Mouse (Mus musculus) limb, embryonic 13.5 days (tissue): ENCODE measurements around the gene Smad6. TPM values are rescaled to one million over a fixed set of nuclear protein-coding genes. Genes with fewer than 3 reads are reported as not detected.
A peak's percentile ranks its signal among the peaks of the same experiment; 100 is the strongest.

Source experiments
- ATAC-seq: fragments of 200-750 bp; cut with Nextera tagmentation; 2 replicates; pipeline ENCODE4 v1.8.0; 2017; ENCODE audit warnings: low read depth, moderate number of reproducible peaks, moderate TSS enrichment; ENCODE audit not compliant: low FRiP score
- H3K27ac ChIP-seq: fragments of 300-500 bp; sonication (generic); 2 replicates; pipeline ENCODE4 v1.5.1; 2015; ENCODE audit warnings: inconsistent platforms, mild to moderate bottlenecking, moderate library complexity
- H3K27me3 ChIP-seq: fragments of 300-500 bp; sonication (generic); 2 replicates; pipeline ENCODE4 v1.6.1; 2015; ENCODE audit warnings: mild to moderate bottlenecking, inconsistent platforms
- H3K36me3 ChIP-seq: fragments of 300-500 bp; sonication (generic); 2 replicates; pipeline ENCODE4 v1.6.1; 2015; ENCODE audit warnings: inconsistent platforms, mild to moderate bottlenecking, moderate library complexity
- H3K4me1 ChIP-seq: fragments of 300-500 bp; sonication (generic); 2 replicates; pipeline ENCODE4 v1.6.1; 2015; ENCODE audit warnings: inconsistent platforms
- H3K4me2 ChIP-seq: fragments of 300-500 bp; sonication (generic); replicated peaks from 2 replicates; pipeline ENCODE4 v1.6.1; 2015; ENCODE audit warnings: inconsistent platforms, mild to moderate bottlenecking, moderate library complexity
- H3K4me3 ChIP-seq: fragments of 300-500 bp; sonication (generic); 2 replicates; pipeline ENCODE4 v1.5.1; 2015; ENCODE audit warnings: moderate library complexity, mild to moderate bottlenecking, inconsistent platforms
- H3K9ac ChIP-seq: fragments of 300-500 bp; sonication (generic); 2 replicates; pipeline ENCODE4 v1.6.1; 2015; ENCODE audit warnings: mild to moderate bottlenecking, inconsistent platforms
- H3K9me3 ChIP-seq: fragments of 300-500 bp; sonication (generic); 2 replicates; pipeline ENCODE4 v1.6.1; 2016; ENCODE audit warnings: inconsistent platforms
- WGBS: fragments of 180-500 bp; shearing (Covaris S2); methylation state at CpG from one replicate; pipeline ENCODE4 v1.1.7; 2015; 5-methylcytosine and 5-hydroxymethylcytosine counted together
- polyA plus RNA-seq: library from polyadenylated mRNA; unstranded; fragments of >200 nt; fragmentation: Nextera tagmentation; extraction: Ambion mirVana; gene quantifications from 2 replicates; pipeline ENCODE4 v1.2.1, GENCODE M21; 2015

The Smad6 gene
- polyA plus RNA-seq, 1 experiment from 2014 or later, result 10.8 TPM

- no peak; the same call in 1 of the 2 replicates for ATAC-seq
- H3K36me3 ChIP-seq, result peaks cover 14% of the 10 kb centered on the region
These were observed 53.3 kb downstream of the Smad6 start for GRCm38 (mm10) chr9:63968592-63968991.

GRCm38 (mm10) chr9:63967408-63968172 is 54.3 kb downstream of the Smad6 start:
- H3K27me3 ChIP-seq, result no peaks in the 10 kb centered on the region
- peaks cover 96% of the 10 kb centered on the region for H3K4me1 ChIP-seq
- H3K4me3 ChIP-seq, result no peak overlapping the region
- no peaks in the 10 kb centered on the region for H3K9me3 ChIP-seq
- no peak for ATAC-seq
- WGBS, result 77% methylated on average over 14 of the region's 14 CpGs
- H3K27ac ChIP-seq, result 0 out of 2 replicates have a peak overlapping the region, but pooled peaks have one; percentile 34
- peaks cover 10% of the 10 kb centered on the region; the same call in 1 of the 2 replicates for H3K36me3 ChIP-seq
- H3K9ac ChIP-seq, result no peak overlapping the region; the same call in 1 of the 2 replicates
- H3K4me2 ChIP-seq, result no peak overlapping the region

More at GRCm38 (mm10) chr9:63968592-63968991, 53.3 kb downstream of the Smad6 start:
- H3K4me3 ChIP-seq, result no peak overlapping the region
- no peaks in the 10 kb centered on the region for H3K27me3 ChIP-seq
- peaks cover 96% of the 10 kb centered on the region for H3K4me1 ChIP-seq
- WGBS, result 46% methylated on average over 9 of the region's 9 CpGs
- no peak overlapping the region for H3K9ac ChIP-seq
- peak overlapping the region; percentile 16; the same call in 1 of the 2 replicates for H3K4me2 ChIP-seq
- H3K27ac ChIP-seq, result peak overlapping the region; percentile 65; the same call in 1 of the 2 replicates
- H3K9me3 ChIP-seq, result no peaks in the 10 kb centered on the region

GRCm38 (mm10) chr9:63965579-63965981 is 56.3 kb downstream of the Smad6 start:
- WGBS, result 5% methylated on average over 4 of the region's 4 CpGs
- Histone ChIP-seq H3K36me3 (peaks cover 6% of the 10 kb centered on the region; the same call in 1 of the 2 replicates), H3K27ac (peak overlapping the region; percentile 55; the same call in 1 of the 2 replicates), H3K9me3 (no peaks in the 10 kb centered on the region), H3K4me1 (peaks cover 98% of the 10 kb centered on the region), H3K27me3 (no peaks in the 10 kb centered on the region), H3K4me3 (no peak overlapping the region), H3K9ac (peak overlapping the region; percentile 35; the same call in 1 of the 2 replicates), H3K4me2 (peak overlapping the region; percentile 32)
- peak; percentile 30; the same call in 1 of the 2 replicates for ATAC-seq

GRCm38 (mm10) chr9:63961881-63962280 is 60.0 kb downstream of the Smad6 start:
- Histone ChIP-seq H3K36me3 (no peaks in the 10 kb centered on the region), H3K9me3 (no peaks in the 10 kb centered on the region), H3K9ac (no peak overlapping the region), H3K4me3 (no peak overlapping the region), H3K27me3 (no peaks in the 10 kb centered on the region), H3K4me2 (no peak overlapping the region), H3K27ac (no peak overlapping the region), H3K4me1 (peaks cover 98% of the 10 kb centered on the region)
- ATAC-seq, result no peak
- WGBS, result 68% methylated on average over 6 of the region's 6 CpGs

GRCm38 (mm10) chr9:63960829-63961185 is 61.1 kb downstream of the Smad6 start:
- H3K4me3 ChIP-seq, result peak overlapping the region; percentile 17; the same call in 1 of the 2 replicates
- no peaks in the 10 kb centered on the region for H3K27me3 ChIP-seq

GRCm38 (mm10) chr9:63959933-63960828 is 61.7 kb downstream of the Smad6 start:
- WGBS, result 2% methylated on average over 21 of the region's 21 CpGs
- ATAC-seq, result peak; percentile 13; the same call in 1 of the 2 replicates
- H3K27me3 ChIP-seq, result no peaks in the 10 kb centered on the region
- peaks cover 93% of the 10 kb centered on the region for H3K4me1 ChIP-seq
- peak overlapping the region; percentile 93 for H3K27ac ChIP-seq
- H3K9ac ChIP-seq, result peak overlapping the region; percentile 58
- peak overlapping the region; percentile 17 for H3K4me3 ChIP-seq
- H3K9me3 ChIP-seq, result no peaks in the 10 kb centered on the region
- no peaks in the 10 kb centered on the region for H3K36me3 ChIP-seq
- H3K4me2 ChIP-seq, result peak overlapping the region; percentile 54

More at GRCm38 (mm10) chr9:63960829-63961185, 61.1 kb downstream of the Smad6 start:
- ATAC-seq, result no peak; the same call in 1 of the 2 replicates
- peaks cover 98% of the 10 kb centered on the region for H3K4me1 ChIP-seq
- H3K36me3 ChIP-seq, result no peaks in the 10 kb centered on the region
- H3K9ac ChIP-seq, result peak overlapping the region; percentile 58; the same call in 1 of the 2 replicates
- 12% methylated on average over 4 of the region's 4 CpGs for WGBS
- peak overlapping the region; percentile 54 for H3K4me2 ChIP-seq
- no peaks in the 10 kb centered on the region for H3K9me3 ChIP-seq
- peak overlapping the region; percentile 93 for H3K27ac ChIP-seq

- H3K36me3 ChIP-seq, result no peaks in the 10 kb centered on the region
- no peaks in the 10 kb centered on the region for H3K9me3 ChIP-seq
- H3K27me3 ChIP-seq, result no peaks in the 10 kb centered on the region
- peak overlapping the region; percentile 58 for H3K9ac ChIP-seq
- WGBS, result 8% methylated on average over 17 of the region's 17 CpGs
- H3K4me1 ChIP-seq, result peaks cover 86% of the 10 kb centered on the region
- peak overlapping the region; percentile 54 for H3K4me2 ChIP-seq
- peak overlapping the region; percentile 93 for H3K27ac ChIP-seq
- no peak for ATAC-seq
- 0 out of 2 replicates have a peak overlapping the region, but pooled peaks have one; percentile 3 for H3K4me3 ChIP-seq
These were observed 62.5 kb downstream of the Smad6 start for GRCm38 (mm10) chr9:63959129-63959932.

- H3K9me3 ChIP-seq, result no peaks in the 10 kb centered on the region
- peak; percentile 49; the same call in 1 of the 2 replicates for ATAC-seq
- 8% methylated on average over 15 of the region's 15 CpGs for WGBS
- H3K27ac ChIP-seq, result peak overlapping the region; percentile 93
- peak overlapping the region; percentile 40 for H3K9ac ChIP-seq
- peaks cover 78% of the 10 kb centered on the region for H3K4me1 ChIP-seq
- H3K4me3 ChIP-seq, result peak overlapping the region; percentile 3; the same call in 1 of the 2 replicates
- H3K36me3 ChIP-seq, result peaks cover 4% of the 10 kb centered on the region
- no peaks in the 10 kb centered on the region for H3K27me3 ChIP-seq
- H3K4me2 ChIP-seq, result peak overlapping the region; percentile 54
These were observed 63.4 kb downstream of the Smad6 start for GRCm38 (mm10) chr9:63958337-63959030.

GRCm38 (mm10) chr9:63957647-63958185 is 64.1 kb downstream of the Smad6 start:
- H3K4me1 ChIP-seq, result peaks cover 70% of the 10 kb centered on the region
- H3K4me3 ChIP-seq, result no peak overlapping the region
- H3K27ac ChIP-seq, result peak overlapping the region; percentile 93
- H3K36me3 ChIP-seq, result peaks cover 9% of the 10 kb centered on the region
- H3K27me3 ChIP-seq, result no peaks in the 10 kb centered on the region
- ATAC-seq, result no peak
- no peaks in the 10 kb centered on the region for H3K9me3 ChIP-seq
- peak overlapping the region; percentile 54 for H3K4me2 ChIP-seq
- 51% methylated on average over 11 of the region's 11 CpGs for WGBS
- no peak overlapping the region for H3K9ac ChIP-seq

- Histone ChIP-seq H3K27ac (no peak overlapping the region), H3K4me1 (peaks cover 55% of the 10 kb centered on the region), H3K4me2 (no peak overlapping the region), H3K4me3 (no peak overlapping the region), H3K9me3 (no peaks in the 10 kb centered on the region), H3K9ac (no peak overlapping the region), H3K36me3 (peaks cover 25% of the 10 kb centered on the region), H3K27me3 (no peaks in the 10 kb centered on the region)
- ATAC-seq, result no peak
- WGBS, result 33% methylated on average over 9 of the region's 9 CpGs
These were observed 65.8 kb downstream of the Smad6 start for GRCm38 (mm10) chr9:63956052-63956451.
